Mouse (Mus musculus): Measurements from ENCODE around the gene Spata13. TPM values are rescaled to one million over a fixed set of nuclear protein-coding genes. Genes with fewer than 3 reads are reported as not detected.

Gene Spata13
- polyA plus RNA-seq, 1 experiment from 2014 or later: 14.0 TPM

GRCm38 (mm10) chr14:60769340-60769739, 135.5 kb downstream of the Spata13 start:
- no peaks in the 10 kb centered on the region for H3K27me3 ChIP-seq (ENCODE audit: low read depth, poor library complexity, severe bottlenecking)
- H3K36me3 ChIP-seq: no peaks in the 10 kb centered on the region
- H3K27ac ChIP-seq: no peak overlapping the region
- no peak for DNase-seq (ENCODE audit: low spot score)
- H3K4me3 ChIP-seq: no peak overlapping the region
- whole genome bisulfite sequencing: 42% methylated on average over 6 of the region's 6 CpGs
- peaks cover 8% of the 10 kb centered on the region for H3K4me1 ChIP-seq
- H3K9me3 ChIP-seq (replicated peaks): no peaks in the 10 kb centered on the region

GRCm38 (mm10) chr14:60770594-60770993, 136.8 kb downstream of the Spata13 start:
- DNase-seq (ENCODE audit: low spot score): no peak

GRCm38 (mm10) chr14:60771057-60771456, 137.3 kb downstream of the Spata13 start:
- no peaks in the 10 kb centered on the region for H3K36me3 ChIP-seq
- no peak overlapping the region for H3K27ac ChIP-seq
- H3K27me3 ChIP-seq (ENCODE audit: low read depth, poor library complexity, severe bottlenecking): no peaks in the 10 kb centered on the region
- WGBS: 12% methylated on average over 8 of the region's 8 CpGs
- H3K9me3 ChIP-seq (replicated peaks): no peaks in the 10 kb centered on the region
- no peaks in the 10 kb centered on the region; the same call in none of the 2 replicates for H3K4me1 ChIP-seq
- peak overlapping the region; percentile 40 for H3K4me3 ChIP-seq
- DNase-seq (ENCODE audit: low spot score): peak; percentile 72

More at GRCm38 (mm10) chr14:60770594-60770993, 136.8 kb downstream of the Spata13 start:
- Histone ChIP-seq H3K9me3 (replicated peaks) (no peaks in the 10 kb centered on the region), H3K36me3 (no peaks in the 10 kb centered on the region), H3K4me3 (no peak overlapping the region), H3K27me3 (ENCODE audit: low read depth, poor library complexity, severe bottlenecking) (no peaks in the 10 kb centered on the region), H3K27ac (no peak overlapping the region), H3K4me1 (no peaks in the 10 kb centered on the region; the same call in none of the 2 replicates)
- WGBS: 77% methylated on average over 6 of the region's 6 CpGs

DNA sequence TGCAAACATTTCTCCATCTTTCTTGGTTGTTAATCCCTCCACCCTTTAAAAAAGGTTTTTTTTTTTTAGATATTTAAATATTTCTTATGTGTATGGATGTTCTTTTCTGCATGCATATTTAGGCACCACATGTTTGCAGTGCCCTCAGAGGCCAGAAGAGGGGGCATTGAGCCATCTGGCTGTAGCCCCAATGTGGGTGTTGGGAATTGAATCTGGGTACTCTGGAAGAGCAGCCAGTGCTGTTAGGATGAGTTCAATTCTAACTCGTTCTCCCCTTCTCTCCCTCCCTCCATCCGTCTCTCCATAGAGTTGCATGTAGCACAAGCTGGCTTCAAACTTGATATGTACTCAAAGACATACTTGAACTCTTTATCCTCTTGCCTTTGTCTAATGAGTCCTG, 139.7 kb downstream of the Spata13 start:
- Histone ChIP-seq H3K36me3 (no peaks in the 10 kb centered on the region), H3K4me1 (no peaks in the 10 kb centered on the region; the same call in 1 of the 2 replicates), H3K9me3 (replicated peaks) (no peaks in the 10 kb centered on the region), H3K4me3 (no peak overlapping the region), H3K27me3 (ENCODE audit: low read depth, poor library complexity, severe bottlenecking) (no peaks in the 10 kb centered on the region), H3K27ac (no peak overlapping the region)
- WGBS: 90% methylated on average over 2 of the region's 2 CpGs
- DNase-seq (ENCODE audit: low spot score): no peak

DNA sequence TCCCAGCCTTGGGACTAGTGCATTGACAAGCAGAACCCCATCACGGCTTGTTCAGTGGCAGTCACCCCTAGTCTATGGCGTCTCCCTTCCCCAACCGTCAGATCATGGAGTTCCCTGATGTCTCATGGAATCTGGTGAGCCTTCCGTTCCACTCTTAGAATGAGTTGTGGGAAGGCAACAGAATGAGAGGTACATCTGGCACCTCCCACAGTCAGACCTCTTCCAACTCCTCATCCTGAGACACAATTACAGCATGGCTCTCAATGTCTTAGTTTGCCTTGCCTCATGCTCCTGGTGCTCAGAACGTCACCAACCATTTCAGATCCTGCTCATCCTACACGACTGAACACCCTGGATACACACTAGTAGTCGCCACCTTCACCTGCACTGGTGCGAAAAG, 142.7 kb downstream of the Spata13 start:
- H3K9me3 ChIP-seq (replicated peaks): no peaks in the 10 kb centered on the region
- no peaks in the 10 kb centered on the region for H3K36me3 ChIP-seq
- 83% methylated on average over 8 of the region's 8 CpGs for WGBS
- no peaks in the 10 kb centered on the region for H3K27me3 ChIP-seq (ENCODE audit: low read depth, poor library complexity, severe bottlenecking)
- H3K27ac ChIP-seq: no peak overlapping the region
- H3K4me1 ChIP-seq: no peaks in the 10 kb centered on the region; the same call in 1 of the 2 replicates
- no peak overlapping the region for H3K4me3 ChIP-seq
- no peak for DNase-seq (ENCODE audit: low spot score)

- H3K27me3 ChIP-seq (ENCODE audit: low read depth, poor library complexity, severe bottlenecking): no peaks in the 10 kb centered on the region
- 88% methylated on average over 5 of the region's 5 CpGs for WGBS
- no peaks in the 10 kb centered on the region; the same call in 1 of the 2 replicates for H3K4me1 ChIP-seq
- no peak overlapping the region for H3K27ac ChIP-seq
- H3K9me3 ChIP-seq (replicated peaks): no peaks in the 10 kb centered on the region
- H3K36me3 ChIP-seq: no peaks in the 10 kb centered on the region
- DNase-seq (ENCODE audit: low spot score): no peak
- H3K4me3 ChIP-seq: no peak overlapping the region
These were observed 143.7 kb downstream of the Spata13 start for GRCm38 (mm10) chr14:60777485-60777919.

DNA sequence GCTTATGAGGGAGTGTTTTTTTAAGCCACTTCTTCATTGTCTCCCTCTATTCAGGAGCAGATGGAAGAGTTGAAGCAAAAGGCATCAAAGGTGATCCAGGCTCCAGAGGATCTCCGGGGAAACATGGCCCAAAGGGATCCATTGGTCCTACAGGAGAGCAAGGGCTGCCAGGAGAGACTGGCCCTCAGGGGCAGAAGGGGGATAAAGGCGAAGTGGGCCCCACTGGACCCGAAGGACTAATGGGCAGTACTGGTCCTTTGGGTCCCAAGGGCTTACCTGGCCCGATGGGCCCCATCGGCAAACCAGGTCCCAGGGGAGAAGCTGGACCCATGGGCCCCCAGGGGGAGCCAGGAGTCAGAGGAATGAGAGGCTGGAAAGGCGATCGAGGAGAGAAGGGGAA, 145.4 kb downstream of the Spata13 start:
- Histone ChIP-seq H3K27me3 (ENCODE audit: low read depth, poor library complexity, severe bottlenecking) (peaks cover 7% of the 10 kb centered on the region; the same call in 1 of the 2 replicates), H3K27ac (no peak overlapping the region), H3K9me3 (replicated peaks) (no peaks in the 10 kb centered on the region), H3K36me3 (no peaks in the 10 kb centered on the region), H3K4me3 (no peak overlapping the region), H3K4me1 (no peaks in the 10 kb centered on the region; the same call in 1 of the 2 replicates)
- DNase-seq (ENCODE audit: low spot score): no peak
- WGBS: 95% methylated on average over 7 of the region's 7 CpGs

- 45% methylated on average over 7 of the region's 7 CpGs for WGBS
- H3K36me3 ChIP-seq: peaks cover under 1% of the 10 kb centered on the region; the same call in 1 of the 2 replicates
These were observed 148.4 kb downstream of the Spata13 start for GRCm38 (mm10) chr14:60782121-60782656.

GRCm38 (mm10) chr14:60783196-60783595, 149.4 kb downstream of the Spata13 start:
- Histone ChIP-seq H3K36me3 (peaks cover 10% of the 10 kb centered on the region), H3K4me1 (peaks cover 10% of the 10 kb centered on the region; the same call in 1 of the 2 replicates), H3K27me3 (ENCODE audit: low read depth, poor library complexity, severe bottlenecking) (peaks cover 7% of the 10 kb centered on the region; the same call in 1 of the 2 replicates), H3K4me3 (no peak overlapping the region), H3K9me3 (replicated peaks) (no peaks in the 10 kb centered on the region), H3K27ac (no peak overlapping the region)
- DNase-seq (ENCODE audit: low spot score): no peak
- 53% methylated on average over 8 of the region's 8 CpGs for WGBS

More at GRCm38 (mm10) chr14:60782121-60782656, 148.4 kb downstream of the Spata13 start:
- Histone ChIP-seq H3K4me3 (no peak overlapping the region), H3K9me3 (replicated peaks) (no peaks in the 10 kb centered on the region), H3K4me1 (peaks cover 10% of the 10 kb centered on the region), H3K27ac (no peak overlapping the region), H3K27me3 (ENCODE audit: low read depth, poor library complexity, severe bottlenecking) (peaks cover 7% of the 10 kb centered on the region; the same call in 1 of the 2 replicates)
- DNase-seq (ENCODE audit: low spot score): no peak

DNA sequence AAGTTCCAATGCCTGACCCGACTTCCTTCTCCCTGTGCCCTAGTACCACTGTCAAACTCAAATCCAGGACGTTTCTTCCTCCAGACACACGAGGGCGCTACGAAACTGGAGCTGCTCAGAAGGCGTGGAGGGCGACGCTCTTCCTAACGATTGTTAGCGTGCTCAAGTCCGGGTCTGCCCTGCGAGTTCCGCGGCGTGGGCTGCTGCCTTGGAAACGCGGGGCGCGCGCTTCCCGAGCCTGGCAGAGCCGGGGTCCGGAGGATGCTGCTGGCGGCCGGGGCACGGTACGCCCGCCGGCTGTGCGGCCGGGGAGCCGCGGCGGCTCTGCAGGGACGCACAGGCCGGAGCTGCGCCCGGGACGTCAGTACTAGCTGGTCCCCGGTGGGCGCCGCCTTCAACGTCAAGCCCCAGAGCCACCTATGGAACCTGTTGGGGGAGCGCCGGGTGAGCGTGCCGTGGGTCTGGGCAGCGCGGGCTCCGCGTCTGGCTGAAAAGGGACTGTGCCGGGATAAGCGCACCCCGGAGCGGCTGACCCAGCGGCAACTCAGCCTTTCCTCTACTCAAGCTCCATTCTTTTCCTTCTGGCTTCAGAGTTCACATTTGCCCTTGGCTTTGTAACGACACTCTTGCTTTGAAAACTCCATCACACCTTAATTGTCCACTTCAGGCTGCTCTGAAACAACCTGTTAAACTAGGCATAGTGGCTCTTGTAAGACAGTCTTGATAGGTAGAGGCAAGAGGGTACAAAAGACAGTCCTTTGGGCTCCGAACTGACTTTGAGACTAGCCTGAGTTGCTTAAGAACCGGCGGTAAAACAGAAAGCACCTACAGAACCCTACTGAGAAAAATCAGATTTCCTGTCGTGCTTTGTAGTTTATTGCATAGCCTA, 150.9 kb downstream of the Spata13 start, which contains the start of gene Mipep:
TSS of gene Mipep (plus strand) at position 147 of the 889 bp plus-strand sequence.
- DNase-seq (ENCODE audit: low spot score): peak; percentile 91
- Histone ChIP-seq H3K36me3 (peaks cover 18% of the 10 kb centered on the region), H3K27me3 (ENCODE audit: low read depth, poor library complexity, severe bottlenecking) (peaks cover 7% of the 10 kb centered on the region; the same call in 1 of the 2 replicates), H3K4me1 (peaks cover 10% of the 10 kb centered on the region; the same call in 1 of the 2 replicates), H3K4me3 (peak within 1 kb of the TSS; percentile 87), H3K9me3 (replicated peaks) (no peaks in the 10 kb centered on the region), H3K27ac (peak within 1 kb of the TSS; percentile 89)
- 1% methylated on average over 61 of the region's 61 CpGs for WGBS

DNA sequence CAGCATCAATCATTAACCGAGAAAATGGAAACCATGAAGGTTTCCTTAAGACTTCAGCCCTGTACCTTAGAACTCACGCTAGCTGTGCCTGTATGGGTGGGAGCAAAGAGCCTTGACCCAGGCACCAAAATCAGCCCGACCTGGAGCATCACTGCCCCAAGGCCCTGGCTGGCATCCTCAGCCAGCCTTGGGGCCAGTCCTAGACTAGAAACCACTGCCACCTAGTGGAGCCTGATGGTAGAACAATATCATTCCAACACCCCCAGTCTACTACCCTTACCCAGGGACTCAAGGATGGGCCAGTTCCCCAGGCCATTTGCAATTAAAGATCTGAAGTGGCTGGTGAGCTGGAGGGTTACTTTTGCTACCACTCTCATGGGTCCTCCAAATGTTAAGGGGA, 156.3 kb downstream of the Spata13 start:
- Histone ChIP-seq H3K4me3 (no peak overlapping the region), H3K27ac (no peak overlapping the region), H3K9me3 (replicated peaks) (no peaks in the 10 kb centered on the region), H3K27me3 (ENCODE audit: low read depth, poor library complexity, severe bottlenecking) (no peaks in the 10 kb centered on the region), H3K36me3 (peaks cover 41% of the 10 kb centered on the region), H3K4me1 (peaks cover 8% of the 10 kb centered on the region; the same call in 1 of the 2 replicates)
- peak; percentile 61 for DNase-seq (ENCODE audit: low spot score)
- 41% methylated on average over 3 of the region's 3 CpGs for WGBS

GRCm38 (mm10) chr14:60796600-60797322, 163.0 kb downstream of the Spata13 start:
- 89% methylated on average over 4 of the region's 4 CpGs for WGBS
- no peaks in the 10 kb centered on the region for H3K27me3 ChIP-seq (ENCODE audit: low read depth, poor library complexity, severe bottlenecking)
- H3K27ac ChIP-seq: no peak overlapping the region
- no peaks in the 10 kb centered on the region for H3K9me3 ChIP-seq (replicated peaks)
- peaks cover 51% of the 10 kb centered on the region for H3K36me3 ChIP-seq
- no peak overlapping the region for H3K4me3 ChIP-seq
- H3K4me1 ChIP-seq: no peaks in the 10 kb centered on the region
- no peak for DNase-seq (ENCODE audit: low spot score)
